Mouse (Mus musculus): ENCODE results near the gene Pcx.

DNA sequence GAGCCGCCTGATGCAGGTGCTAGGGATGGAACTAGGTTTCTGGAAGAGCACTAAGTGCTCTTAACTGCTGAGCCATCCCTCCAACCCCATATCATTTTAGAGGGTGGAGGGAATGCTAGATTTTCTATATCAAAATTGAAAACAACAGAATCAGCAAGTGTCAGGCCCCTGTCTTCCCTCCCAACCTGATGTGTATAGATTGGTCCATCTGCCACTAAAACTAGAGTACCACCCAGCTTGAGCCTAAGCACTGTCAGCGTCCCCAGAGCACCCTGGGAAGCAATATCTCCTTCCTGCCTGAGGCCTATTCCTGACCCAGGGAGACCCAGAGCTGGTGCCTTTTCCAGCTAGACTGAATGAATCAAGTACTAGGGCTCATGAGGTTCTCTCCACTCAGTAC, 56.6 kb downstream of the Pcx start:
- no peak for TF ChIP-seq GATA1 (IDR thresholded peaks at IDR 0.05; ENCODE audit: borderline replicate concordance, low read length)
- no peak for TF ChIP-seq FLI1 (IDR thresholded peaks at IDR 0.05; ENCODE audit: low read length)

Data from megakaryocyte, embryonic 14.5 days (primary cell).